Mouse (Mus musculus) embryonic facial prominence, embryonic 11.5 days (tissue): ENCODE results near the gene Slx1b. TPM values are rescaled to one million over a fixed set of nuclear protein-coding genes. Genes with fewer than 3 reads are reported as not detected.

Experiments used
- ATAC-seq: fragments of 200-750 bp; cut with Nextera tagmentation; replicated peaks from 2 replicates; pipeline ENCODE4 v1.8.0; 2017; ENCODE audit warnings: low read depth; ENCODE audit not compliant: insufficient number of reproducible peaks, low FRiP score, low TSS enrichment
- DNase-seq: peaks from one replicate; pipeline ENCODE4 v3.0.0-alpha.2; 2015; ENCODE audit warnings: low spot score
- H3K27ac ChIP-seq: fragments of 300-500 bp; sonication (generic); replicated peaks from 2 replicates; pipeline ENCODE4 v1.5.1; 2014; ENCODE audit warnings: mild to moderate bottlenecking, low read depth, low read length, control low read depth
- H3K27me3 ChIP-seq: fragments of 300-500 bp; sonication (generic); 2 replicates; pipeline ENCODE4 v1.6.1; 2014; ENCODE audit warnings: mild to moderate bottlenecking, low read length, moderate library complexity, mixed read lengths; ENCODE audit not compliant: control insufficient read depth, insufficient read depth
- H3K36me3 ChIP-seq: fragments of 300-500 bp; sonication (generic); replicated peaks from 2 replicates; pipeline ENCODE4 v1.6.1; 2014; ENCODE audit warnings: low read depth, mild to moderate bottlenecking, low read length, moderate library complexity, mixed read lengths; ENCODE audit not compliant: control insufficient read depth, insufficient read depth
- H3K4me1 ChIP-seq: fragments of 300-500 bp; sonication (generic); 2 replicates; pipeline ENCODE4 v1.6.1; 2014; ENCODE audit warnings: low read length, mixed read lengths; ENCODE audit not compliant: control insufficient read depth, insufficient read depth
- H3K4me2 ChIP-seq: fragments of 300-500 bp; sonication (generic); 2 replicates; pipeline ENCODE4 v1.6.1; 2014; ENCODE audit warnings: low read depth, mild to moderate bottlenecking, control low read depth, low read length, moderate library complexity
- H3K4me3 ChIP-seq: fragments of 300-500 bp; sonication (generic); 2 replicates; pipeline ENCODE4 v1.5.1; 2014; ENCODE audit warnings: low read depth, low read length, control low read depth
- H3K9ac ChIP-seq: fragments of 300-500 bp; sonication (generic); replicated peaks from 2 replicates; pipeline ENCODE4 v1.6.1; 2014; ENCODE audit warnings: mild to moderate bottlenecking, control low read depth, low read length
- H3K9me3 ChIP-seq: fragments of 300-500 bp; sonication (generic); replicated peaks from 2 replicates; pipeline ENCODE4 v1.6.1; 2016; ENCODE audit warnings: mild to moderate bottlenecking, low read length, inconsistent platforms, mixed read lengths; ENCODE audit not compliant: control insufficient read depth
- WGBS: fragments of 180-500 bp; shearing (Covaris S2); extraction: QIAGEN DNeasy Blood & Tissue Kit; methylation state at CpG from one replicate; pipeline ENCODE4 v1.1.7; 2014; 5-methylcytosine and 5-hydroxymethylcytosine counted together
- polyA plus RNA-seq: library from polyadenylated mRNA; unstranded; fragments of >200 nt; fragmentation: Nextera tagmentation; extraction: Ambion mirVana; gene quantifications from 2 replicates; pipeline ENCODE4 v1.2.1, GENCODE M21; 2014

The Slx1b gene
- polyA plus RNA-seq, 1 experiment from 2014 or later = 10.4 TPM

GRCm38 (mm10) chr7:126725667-126726066, 30.1 kb upstream of the Slx1b start:
- Histone ChIP-seq H3K4me2 (no peak overlapping the region), H3K9me3 (no peaks in the 10 kb centered on the region), H3K4me3 (no peak overlapping the region), H3K4me1 (no peaks in the 10 kb centered on the region), H3K27ac (no peak overlapping the region), H3K36me3 (no peaks in the 10 kb centered on the region), H3K27me3 (no peaks in the 10 kb centered on the region), H3K9ac (no peak overlapping the region)
- 84% methylated on average over 5 of the region's 5 CpGs for WGBS
- DNase-seq (no peak), ATAC-seq (no peak)

- 75% methylated on average over 3 of the region's 3 CpGs for WGBS
- no peaks in the 10 kb centered on the region for H3K4me1 ChIP-seq
- no peaks in the 10 kb centered on the region for H3K36me3 ChIP-seq
- no peaks in the 10 kb centered on the region for H3K27me3 ChIP-seq
- no peak overlapping the region for H3K4me2 ChIP-seq
- DNase-seq (no peak), ATAC-seq (no peak)
- no peak overlapping the region for H3K9ac ChIP-seq
- H3K27ac ChIP-seq = no peak overlapping the region
- no peak overlapping the region for H3K4me3 ChIP-seq
- H3K9me3 ChIP-seq = no peaks in the 10 kb centered on the region
Observed at GRCm38 (mm10) chr7:126725077-126725476, 29.5 kb upstream of the Slx1b start.

DNA sequence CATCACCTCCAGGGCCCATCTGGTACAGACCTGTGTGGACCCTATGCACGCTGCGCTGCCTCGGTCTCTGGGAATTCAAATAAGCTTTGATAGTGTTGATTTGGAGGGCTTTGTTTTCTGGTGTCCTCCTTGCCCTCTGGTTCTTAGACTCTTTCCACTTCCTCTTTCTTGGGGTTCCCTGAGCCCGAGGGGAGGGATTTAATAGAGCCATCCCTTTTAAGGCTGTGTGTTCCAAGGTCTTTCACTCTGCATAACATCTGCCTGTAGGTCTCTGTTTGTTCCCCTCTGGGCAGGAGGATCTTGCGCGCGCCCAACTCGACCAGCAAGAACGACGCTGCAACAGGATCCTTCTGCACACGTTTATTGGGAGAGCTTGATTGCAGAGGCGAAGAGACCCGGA, 26.1 kb upstream of the Slx1b start:
- Histone ChIP-seq H3K9ac (no peak overlapping the region), H3K27ac (no peak overlapping the region), H3K9me3 (no peaks in the 10 kb centered on the region), H3K27me3 (no peaks in the 10 kb centered on the region), H3K36me3 (no peaks in the 10 kb centered on the region), H3K4me1 (no peaks in the 10 kb centered on the region), H3K4me2 (no peak overlapping the region), H3K4me3 (no peak overlapping the region)
- DNase-seq (no peak), ATAC-seq (no peak)
- 91% methylated on average over 13 of the region's 13 CpGs for WGBS

DNA sequence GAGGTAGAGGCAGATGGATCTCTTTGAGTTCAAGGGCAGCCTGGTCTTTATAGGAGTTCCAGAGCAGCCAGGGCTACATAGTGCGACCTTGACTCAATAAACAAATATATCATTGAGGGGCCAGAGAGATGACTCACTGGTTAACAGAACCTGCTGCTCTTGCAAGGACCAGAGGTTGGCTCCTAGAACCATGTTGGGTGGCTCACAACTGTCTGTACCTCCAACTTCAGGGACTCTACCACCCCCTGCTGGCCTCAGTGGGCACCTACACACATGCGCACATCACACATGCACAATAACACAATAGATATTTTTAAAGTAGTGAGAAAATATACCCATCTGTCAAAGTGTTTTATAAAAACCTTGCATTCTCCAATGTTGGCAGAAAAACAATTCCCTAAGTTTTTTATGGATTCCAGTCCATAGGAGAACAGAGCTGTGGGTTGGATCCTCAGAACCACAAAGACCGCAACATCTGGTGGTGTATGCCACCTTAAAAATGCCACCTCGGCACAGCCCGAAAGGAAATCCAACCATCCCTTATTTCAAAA, 23.3 kb upstream of the Slx1b start:
- no peaks in the 10 kb centered on the region for H3K4me1 ChIP-seq
- H3K4me2 ChIP-seq = no peak overlapping the region
- no peak overlapping the region for H3K9ac ChIP-seq
- no peak for DNase-seq
- no peaks in the 10 kb centered on the region for H3K27me3 ChIP-seq
- whole genome bisulfite sequencing = 94% methylated on average over 5 of the region's 5 CpGs
- no peaks in the 10 kb centered on the region for H3K9me3 ChIP-seq
- H3K4me3 ChIP-seq = no peak overlapping the region
- no peak for ATAC-seq
- no peaks in the 10 kb centered on the region for H3K36me3 ChIP-seq
- H3K27ac ChIP-seq = no peak overlapping the region

- Histone ChIP-seq H3K4me3 (no peak overlapping the region), H3K4me2 (no peak overlapping the region), H3K36me3 (no peaks in the 10 kb centered on the region), H3K4me1 (no peaks in the 10 kb centered on the region), H3K9me3 (no peaks in the 10 kb centered on the region), H3K27me3 (no peaks in the 10 kb centered on the region), H3K27ac (no peak overlapping the region), H3K9ac (no peak overlapping the region)
- DNase-seq (no peak), ATAC-seq (no peak)
- WGBS = 87% methylated on average over 3 of the region's 3 CpGs
Observed at GRCm38 (mm10) chr7:126717566-126717965, 22.0 kb upstream of the Slx1b start.

DNA sequence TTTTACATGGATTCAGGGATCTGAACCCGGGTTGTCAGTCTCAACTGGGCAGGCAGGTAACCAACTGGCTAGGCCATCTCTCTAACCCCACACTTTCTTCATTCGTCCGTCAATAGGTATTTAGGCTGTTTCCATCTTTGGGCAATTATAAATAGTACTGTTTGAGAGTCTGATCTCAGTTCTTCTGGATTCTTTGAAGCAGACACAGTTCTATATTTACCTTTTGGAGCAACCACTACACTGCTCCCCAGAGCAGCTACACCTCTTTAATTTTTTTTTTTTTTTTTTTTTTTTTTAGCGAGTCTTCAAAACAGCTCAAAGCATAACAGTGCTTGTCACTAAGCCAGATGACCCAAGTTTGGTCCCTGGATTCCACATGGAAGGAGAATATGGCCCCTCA, 20.1 kb upstream of the Slx1b start:
- Histone ChIP-seq H3K9me3 (no peaks in the 10 kb centered on the region), H3K9ac (no peak overlapping the region), H3K36me3 (no peaks in the 10 kb centered on the region), H3K27ac (no peak overlapping the region), H3K4me3 (no peak overlapping the region), H3K4me1 (no peaks in the 10 kb centered on the region), H3K27me3 (no peaks in the 10 kb centered on the region), H3K4me2 (no peak overlapping the region)
- 79% methylated on average over 4 of the region's 4 CpGs for WGBS
- DNase-seq (no peak), ATAC-seq (no peak)

GRCm38 (mm10) chr7:126711910-126712309, 16.3 kb upstream of the Slx1b start:
- Histone ChIP-seq H3K4me3 (no peak overlapping the region), H3K36me3 (no peaks in the 10 kb centered on the region), H3K27ac (no peak overlapping the region), H3K4me2 (no peak overlapping the region), H3K9ac (no peak overlapping the region), H3K9me3 (no peaks in the 10 kb centered on the region), H3K27me3 (no peaks in the 10 kb centered on the region), H3K4me1 (no peaks in the 10 kb centered on the region)
- DNase-seq = no peak
- WGBS = 78% methylated on average over 3 of the region's 3 CpGs
- no peak for ATAC-seq

- 83% methylated on average over 3 of the region's 4 CpGs for WGBS
- no peak overlapping the region for H3K27ac ChIP-seq
- H3K4me3 ChIP-seq = no peak overlapping the region
- H3K9me3 ChIP-seq = no peaks in the 10 kb centered on the region
- no peaks in the 10 kb centered on the region for H3K27me3 ChIP-seq
- DNase-seq = no peak
- no peak for ATAC-seq
- no peaks in the 10 kb centered on the region for H3K36me3 ChIP-seq
- no peaks in the 10 kb centered on the region for H3K4me1 ChIP-seq
- no peak overlapping the region for H3K9ac ChIP-seq
- no peak overlapping the region for H3K4me2 ChIP-seq
Observed at GRCm38 (mm10) chr7:126710266-126710665, 14.7 kb upstream of the Slx1b start.
